Mouse (Mus musculus): ENCODE results near the gene Fgd2.

Fgd2 gene

DNA sequence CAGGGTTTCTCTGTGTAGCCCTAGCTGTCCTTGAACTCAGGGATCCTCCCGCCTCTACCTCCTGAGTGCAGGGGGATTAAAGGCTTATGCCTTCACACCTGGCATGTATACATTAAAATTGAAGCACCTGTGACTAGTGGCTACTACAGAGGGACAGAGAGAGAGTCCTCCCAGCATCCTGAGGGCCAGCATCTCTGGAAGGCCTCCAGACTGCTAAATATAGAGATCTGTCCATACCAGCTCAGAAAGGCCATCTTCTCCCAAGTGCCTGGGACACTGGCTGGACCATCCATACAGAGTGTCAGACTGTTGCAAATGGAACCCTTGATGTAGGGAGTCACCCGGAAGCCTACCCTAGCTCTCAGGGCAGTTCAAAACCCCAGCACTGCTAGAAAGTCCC is 63.3 kb downstream of the Fgd2 start:
- DNase-seq (ENCODE audit: low spot score): no peak

DNA sequence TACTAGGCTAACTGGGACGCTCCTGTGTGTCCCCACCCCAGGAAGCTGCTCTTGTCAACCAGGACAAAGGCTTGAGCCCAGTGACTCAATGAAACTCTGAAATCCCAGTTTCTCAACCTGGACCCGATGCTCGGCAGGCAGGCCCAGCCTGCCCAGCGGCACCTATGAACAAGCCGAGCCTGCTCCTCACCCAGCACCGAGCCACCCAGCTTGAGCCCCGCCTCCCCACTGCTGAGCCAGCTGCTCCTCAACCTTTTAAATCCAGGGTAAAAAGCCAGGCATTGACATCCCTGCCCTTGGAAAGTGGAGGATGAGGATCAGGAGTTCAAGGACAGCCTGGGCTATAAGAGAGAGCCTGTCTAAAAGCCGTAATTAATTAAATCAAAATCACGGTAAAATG is 64.6 kb downstream of the Fgd2 start:
- no peak for DNase-seq (ENCODE audit: low spot score)

DNA sequence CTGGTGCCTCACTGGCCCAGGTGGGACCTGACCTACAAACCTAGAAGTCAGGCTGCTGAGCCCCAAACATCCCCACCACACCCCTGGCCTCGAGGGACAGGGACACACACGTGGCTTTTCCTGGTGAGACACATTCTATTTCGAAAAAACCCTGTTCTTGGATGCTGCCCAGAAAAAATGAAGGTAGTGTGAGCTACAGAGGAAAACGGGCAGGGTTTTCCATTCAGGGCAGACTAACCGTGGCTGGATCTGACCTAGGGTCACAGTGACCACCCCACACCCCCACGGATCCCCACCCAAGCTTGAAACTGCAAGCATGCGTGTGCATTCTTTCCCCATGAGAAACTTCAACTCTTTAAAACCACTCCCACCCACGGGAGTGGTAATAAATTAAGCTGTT is 67.5 kb downstream of the Fgd2 start:
- no peak for DNase-seq (ENCODE audit: low spot score)

DNA sequence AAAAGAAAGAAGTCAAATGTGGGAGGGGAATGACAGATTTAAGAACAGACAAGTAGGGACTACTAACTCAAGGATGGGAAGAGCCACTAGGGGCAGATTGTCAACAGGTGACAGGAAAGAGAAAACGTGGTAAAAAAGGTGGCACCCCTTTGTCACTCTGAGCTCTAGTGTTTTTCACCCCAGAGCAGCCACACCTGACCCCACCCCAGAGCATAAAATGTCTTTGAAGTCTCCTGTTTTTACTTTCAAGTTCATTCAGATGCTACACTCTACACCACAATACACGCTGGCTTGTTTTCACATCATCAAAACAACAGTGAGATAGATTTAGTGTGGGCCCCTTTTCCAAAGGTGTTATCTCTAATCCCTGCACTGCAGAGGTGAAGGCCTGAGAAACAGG is 68.1 kb downstream of the Fgd2 start:
- DNase-seq (ENCODE audit: low spot score): no peak
